Mouse (Mus musculus) spleen, postnatal 14 days (tissue): ENCODE results near the gene Pak1ip1.
"Not testable (repeated sequence)": the region's sequence is repeated elsewhere in the genome, so short reads cannot be mapped to it uniquely, and the experiment has no call there.

Experiments
- DNase-seq, 2 experiments: peaks; one replicate each; pipeline ENCODE4 v3.0.0; 2021 to 2022; ENCODE audit warnings: low spot score in 2 of 2

Gene Pak1ip1

DNA sequence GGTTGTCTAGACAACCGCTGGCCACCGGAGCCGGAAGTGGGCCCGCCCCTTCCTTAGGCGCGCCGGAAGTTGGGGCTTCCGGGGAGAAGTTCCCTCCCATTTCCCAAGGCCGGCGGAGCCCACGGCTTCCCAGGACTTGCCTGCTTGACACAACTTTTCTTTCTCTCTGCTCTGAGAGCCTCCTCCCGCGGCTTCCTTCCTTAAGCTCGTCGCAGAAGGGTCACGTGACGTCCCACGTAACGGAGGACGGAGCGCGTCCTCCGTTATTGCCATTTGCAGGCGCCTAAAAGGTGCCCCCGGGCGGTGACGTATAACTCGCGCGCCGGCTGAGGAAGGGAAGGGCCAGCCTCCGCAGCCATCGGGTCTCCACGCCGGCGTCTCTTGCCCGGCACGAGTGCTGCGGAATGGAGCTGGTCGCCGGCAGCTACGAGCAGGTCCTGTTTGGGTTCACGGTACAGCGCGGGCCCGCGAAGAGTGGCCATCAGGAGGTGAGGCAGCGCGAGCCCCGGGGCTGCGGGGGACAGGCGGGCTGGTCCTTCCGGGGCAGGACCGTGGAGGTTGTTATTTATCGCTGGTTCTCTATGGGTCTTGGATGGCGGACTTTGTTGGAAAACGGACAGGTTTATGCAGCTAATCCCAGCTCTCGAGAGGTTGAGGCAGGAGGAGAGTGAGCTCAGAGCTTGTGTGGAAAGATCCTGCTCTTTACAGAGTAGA is at the start of gene Pak1ip1:
Pak1ip1 (plus strand) TSS at position 98 of the 714 bp plus-strand sequence.
- peak; percentile 82 to 90 for DNase-seq

DNA sequence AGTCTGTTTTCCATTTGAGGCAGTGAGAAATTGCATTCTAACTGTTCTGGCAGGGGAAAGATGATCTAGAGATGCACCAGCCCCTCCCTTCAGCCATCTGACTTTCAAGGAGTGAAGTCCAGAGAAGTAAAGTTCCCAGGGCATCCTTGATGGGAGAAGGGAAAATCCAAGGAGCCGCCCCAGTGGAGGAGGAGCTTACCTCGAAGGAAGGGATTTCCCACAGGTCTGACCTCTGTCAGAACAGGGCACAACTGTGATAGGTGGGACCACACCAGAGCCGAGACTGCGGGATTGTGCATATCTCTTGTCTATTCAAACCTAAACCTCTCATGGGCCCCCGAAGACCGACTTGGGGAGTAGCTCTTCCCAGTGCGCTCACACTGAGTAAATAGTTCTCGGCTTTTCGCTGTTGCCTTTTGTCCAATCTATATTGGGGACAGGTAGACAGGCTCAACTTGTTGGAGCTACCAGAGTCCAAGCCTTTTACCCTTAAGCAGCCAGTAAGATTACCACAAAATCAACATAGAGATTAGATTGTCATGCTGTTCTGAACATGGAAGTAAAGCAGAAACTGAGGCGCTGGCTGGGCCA is 49.3 kb upstream of the Pak1ip1 start:
- no peak for DNase-seq

DNA sequence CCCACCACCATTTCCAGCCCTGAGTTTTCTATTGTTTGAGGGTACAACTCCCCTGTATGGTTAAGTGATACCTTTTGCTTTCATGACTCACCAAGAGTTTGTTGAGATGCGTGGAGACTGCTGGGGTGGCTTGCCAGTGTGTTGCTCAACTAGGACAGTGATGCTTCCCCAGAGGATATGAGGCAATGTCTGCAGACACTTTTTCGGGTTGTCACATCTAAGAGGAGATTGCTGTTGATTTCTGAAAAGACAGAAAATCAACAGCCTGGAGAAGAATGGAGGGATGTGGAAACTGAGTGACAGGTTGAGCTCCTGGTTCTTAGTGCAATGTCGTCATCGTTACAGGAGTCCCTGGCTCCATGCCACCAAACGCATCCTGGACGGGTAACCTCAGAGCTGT is 47.6 kb upstream of the Pak1ip1 start:
- no peak for DNase-seq

DNA sequence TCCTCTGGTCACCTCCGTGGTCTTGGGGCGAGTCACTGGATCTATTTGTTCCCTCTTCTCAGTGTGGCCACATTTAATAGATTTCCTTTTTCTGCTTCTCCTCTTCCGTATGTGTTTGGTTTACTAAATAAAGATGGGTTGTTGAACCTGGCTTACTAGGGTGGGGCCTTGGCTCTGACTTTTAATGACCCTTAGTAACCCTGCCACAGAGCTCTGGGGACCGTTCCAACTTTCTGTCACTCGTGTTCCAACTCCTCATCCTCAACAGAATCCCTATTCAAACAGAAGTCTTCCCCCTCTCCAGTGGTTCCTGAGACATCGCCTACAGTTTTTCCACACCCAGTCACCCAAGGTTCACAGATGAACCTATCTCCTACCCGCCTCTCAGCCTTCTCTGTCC is 45.0 kb upstream of the Pak1ip1 start:
- DNase-seq = no peak

DNA sequence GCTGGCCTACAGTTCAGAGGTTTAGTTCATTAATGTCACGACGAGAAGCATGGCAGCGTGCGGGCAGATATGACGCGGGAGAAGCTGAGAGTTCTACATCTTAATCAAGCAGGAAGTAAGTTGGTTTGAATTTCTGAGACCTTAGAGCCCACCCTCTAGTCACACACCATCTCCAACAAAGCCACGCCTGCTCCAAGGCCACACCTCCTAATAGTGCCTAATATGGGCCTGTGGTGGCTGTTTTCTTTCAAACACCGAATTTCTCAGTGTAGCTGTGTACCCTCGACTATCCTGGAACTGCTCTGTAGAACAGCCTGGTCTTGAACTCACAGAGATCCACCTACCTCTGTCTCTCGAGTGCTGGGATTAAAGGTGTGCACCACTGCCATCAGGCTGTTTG is 33.2 kb upstream of the Pak1ip1 start:
- DNase-seq = no peak

DNA sequence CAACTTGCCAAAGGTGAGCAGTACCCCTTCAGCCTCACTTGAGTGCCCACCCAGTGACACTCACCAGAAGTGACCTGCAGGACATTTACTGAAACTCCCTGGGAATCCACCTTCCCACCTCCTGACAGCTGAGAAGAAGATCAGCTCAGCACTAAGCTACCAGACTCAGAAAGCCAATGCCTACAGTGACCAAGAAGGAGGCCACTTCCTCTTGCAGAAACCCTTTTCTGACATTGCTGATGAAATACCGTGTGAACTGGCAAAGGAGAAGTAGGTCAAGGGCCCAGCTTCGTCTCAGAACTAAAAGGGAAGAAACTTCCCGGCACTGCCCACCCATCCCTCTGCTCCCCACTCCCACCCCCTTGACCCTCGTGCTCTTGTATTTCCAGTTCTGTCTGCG is 32.3 kb upstream of the Pak1ip1 start:
- no peak for DNase-seq

DNA sequence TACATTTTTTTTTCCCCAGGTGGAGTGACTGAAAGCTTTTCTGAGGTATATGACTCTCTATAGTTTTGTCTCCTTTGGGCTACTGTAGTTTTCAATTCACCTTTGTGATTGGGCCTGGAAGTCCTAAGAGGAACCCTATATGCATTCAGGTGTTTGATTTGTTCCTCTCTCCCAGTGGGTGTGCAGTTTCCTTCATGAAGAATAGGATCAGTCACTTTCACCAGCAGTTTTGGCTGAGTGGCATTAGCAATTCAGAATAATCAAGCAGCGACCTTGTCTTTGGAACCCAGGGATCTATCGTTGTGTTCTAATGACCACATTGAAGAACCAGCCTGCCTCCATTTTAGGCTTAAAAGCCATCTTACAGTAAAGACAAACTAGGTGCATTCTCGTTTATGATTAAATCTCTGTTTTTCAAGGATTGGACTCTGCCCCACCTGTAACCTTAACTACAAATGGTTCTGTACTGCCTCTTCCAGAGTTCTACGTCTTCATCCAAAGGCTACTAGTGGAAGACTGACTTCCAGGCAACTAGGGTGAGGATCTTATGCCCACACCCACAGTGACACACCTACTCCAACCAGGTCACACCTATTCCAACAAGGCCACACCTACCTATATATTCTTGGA is 30.9 kb upstream of the Pak1ip1 start:
- no peak for DNase-seq

DNA sequence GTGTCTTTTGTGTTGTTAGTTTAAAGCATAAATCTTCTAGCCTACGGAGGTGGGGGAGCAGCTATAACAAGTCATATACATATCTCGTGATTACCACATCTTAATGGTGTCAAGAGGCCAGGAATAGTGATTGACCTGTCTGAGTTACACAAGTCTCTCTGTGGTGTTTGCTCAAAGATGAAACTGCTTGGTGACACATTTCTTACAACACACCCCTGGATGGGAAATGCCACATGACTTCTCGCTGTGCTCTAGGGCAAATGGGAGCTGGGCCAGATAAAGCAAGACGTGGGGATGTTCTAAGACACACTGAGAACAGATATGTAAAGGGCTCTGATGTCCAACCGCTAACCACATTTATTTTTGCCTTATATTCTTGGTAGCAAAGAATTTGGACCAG is 29.6 kb upstream of the Pak1ip1 start:
- no peak for DNase-seq

DNA sequence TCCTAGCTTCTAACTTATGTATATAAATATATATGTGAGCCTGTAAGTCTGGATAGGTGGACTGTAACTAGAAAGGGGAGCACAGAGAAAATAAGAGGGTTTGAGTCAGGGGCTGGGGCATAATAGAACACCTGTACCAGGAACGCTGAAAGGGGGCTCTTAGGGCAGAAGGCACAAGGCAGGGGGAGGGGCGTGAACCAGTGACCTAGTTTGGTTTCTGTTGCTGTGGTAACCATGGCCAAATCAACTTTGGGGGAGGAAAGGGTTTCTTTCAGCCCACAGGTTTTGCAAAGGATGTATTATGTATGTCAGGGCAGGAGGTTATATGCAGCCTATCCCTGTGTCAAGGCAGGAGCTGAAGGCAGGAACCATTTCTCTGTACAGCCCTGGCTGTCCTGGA is 29.0 kb upstream of the Pak1ip1 start:
- DNase-seq = no peak

DNA sequence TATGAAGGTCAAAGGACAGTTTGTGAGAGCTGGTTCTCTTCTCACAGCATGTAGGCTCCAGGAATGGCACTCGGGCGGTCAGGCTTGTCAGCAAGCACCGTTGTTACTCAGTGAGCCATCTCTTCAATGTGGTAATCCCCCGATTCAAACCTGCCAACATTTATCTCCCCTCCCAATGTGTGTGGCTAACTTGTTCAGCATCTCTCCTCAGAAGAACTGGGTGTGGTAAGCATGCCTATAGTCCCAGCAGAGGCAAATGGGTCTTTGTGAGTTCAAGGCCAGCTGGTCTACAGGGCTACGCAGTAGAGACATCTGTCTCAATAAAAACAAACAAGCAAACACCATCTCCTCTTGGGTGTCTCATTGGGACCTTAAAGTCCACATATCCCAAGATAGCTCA is 27.8 kb upstream of the Pak1ip1 start:
- DNase-seq = no peak

DNA sequence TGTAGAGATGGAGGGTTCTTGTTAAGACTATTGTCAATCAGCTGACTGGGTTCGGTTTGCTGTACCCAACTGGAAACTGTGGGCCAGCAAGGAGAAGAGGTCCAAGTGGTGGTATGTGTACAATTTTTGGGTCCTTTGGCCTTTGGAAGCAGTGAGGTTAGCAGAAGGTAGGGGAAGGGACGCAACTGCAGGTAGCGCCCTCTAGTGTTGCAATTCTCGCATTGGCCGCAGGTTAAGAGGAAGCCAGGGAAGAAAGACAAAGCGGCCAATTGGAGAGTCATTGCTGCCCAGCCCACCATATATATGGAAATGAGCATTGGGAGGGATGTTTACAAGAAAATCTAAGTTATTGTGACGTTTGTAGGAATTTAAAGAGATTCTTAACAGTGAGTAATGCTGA is 23.2 kb upstream of the Pak1ip1 start:
- peak in 1 of 2 experiments; percentile 41 for DNase-seq

DNA sequence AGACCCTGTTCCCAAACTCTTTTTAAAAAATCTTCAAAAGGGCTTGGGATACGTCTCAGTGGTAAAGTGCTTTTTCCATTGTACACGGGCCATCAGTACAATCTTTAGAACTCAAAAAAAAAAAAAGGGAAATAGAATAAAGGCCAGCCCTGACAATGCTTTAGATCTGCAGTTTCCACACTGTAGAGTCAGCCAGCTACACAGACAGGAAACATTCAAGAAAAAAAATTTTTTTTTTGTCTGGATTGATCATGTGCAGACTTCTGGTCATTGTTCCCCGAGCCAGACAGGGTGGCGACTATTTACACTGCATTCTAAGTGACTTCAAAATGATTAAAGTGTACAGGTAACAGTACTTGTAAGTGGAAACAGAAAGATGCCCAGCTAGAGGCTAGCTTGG is 22.2 kb upstream of the Pak1ip1 start:
- no peak for DNase-seq

DNA sequence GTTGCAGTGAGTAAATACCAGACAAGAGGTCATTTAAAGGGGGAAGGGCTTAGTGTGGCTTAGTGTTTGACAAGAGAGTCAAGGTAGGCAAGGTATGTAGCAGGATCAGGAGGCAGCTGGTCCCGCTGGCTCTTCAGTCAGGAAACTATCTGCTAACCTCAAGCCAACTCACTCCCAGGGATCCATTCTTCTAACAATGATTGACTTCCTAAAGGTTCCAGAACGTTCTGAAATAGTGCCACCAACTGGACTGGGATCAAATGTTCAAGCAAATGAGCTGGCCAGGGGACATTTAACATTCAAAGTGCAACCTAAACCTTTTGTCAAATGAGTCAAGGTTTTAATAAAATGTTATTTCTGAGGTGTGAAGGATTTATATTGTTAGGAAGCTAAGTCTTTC is 21.5 kb upstream of the Pak1ip1 start:
- DNase-seq = no peak

DNA sequence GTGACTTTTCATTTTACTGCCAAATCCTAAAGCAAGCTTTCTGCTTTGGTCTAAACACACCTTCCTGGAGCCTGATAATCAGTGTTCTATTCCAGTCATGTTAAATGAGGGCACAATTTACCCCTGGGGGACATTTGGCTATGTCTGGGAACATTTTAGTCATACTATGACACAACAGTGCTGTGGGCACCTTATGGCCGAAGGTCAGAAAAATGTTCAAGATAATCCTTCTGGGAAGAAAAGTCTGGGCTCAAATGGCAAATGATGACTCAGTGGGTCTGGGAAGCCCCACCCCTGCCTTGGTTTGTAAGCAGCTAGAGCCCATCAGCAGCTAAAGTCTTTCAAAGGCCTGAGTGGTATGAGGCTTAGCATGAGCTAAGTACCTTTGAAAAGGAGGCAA is 18.1 kb upstream of the Pak1ip1 start:
- no peak for DNase-seq

DNA sequence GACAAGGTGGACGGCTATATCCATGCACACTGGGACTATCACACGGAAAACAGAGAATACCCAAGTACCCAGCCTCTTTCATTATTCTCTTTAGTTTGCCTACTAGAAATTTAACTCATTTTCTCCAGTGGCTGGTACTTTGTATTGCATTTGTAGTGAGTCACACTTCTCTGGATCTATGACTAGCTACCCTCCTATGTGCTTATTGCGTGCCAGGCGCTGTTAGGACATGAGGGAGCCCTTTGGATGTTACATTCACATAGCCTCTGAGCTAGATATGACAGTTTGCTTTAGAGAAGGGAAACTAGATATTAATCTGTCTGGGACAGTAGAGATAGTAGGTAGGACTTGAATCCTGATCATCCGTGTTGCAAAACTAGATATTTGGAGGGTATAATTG is 14.7 kb upstream of the Pak1ip1 start:
- DNase-seq = no peak

DNA sequence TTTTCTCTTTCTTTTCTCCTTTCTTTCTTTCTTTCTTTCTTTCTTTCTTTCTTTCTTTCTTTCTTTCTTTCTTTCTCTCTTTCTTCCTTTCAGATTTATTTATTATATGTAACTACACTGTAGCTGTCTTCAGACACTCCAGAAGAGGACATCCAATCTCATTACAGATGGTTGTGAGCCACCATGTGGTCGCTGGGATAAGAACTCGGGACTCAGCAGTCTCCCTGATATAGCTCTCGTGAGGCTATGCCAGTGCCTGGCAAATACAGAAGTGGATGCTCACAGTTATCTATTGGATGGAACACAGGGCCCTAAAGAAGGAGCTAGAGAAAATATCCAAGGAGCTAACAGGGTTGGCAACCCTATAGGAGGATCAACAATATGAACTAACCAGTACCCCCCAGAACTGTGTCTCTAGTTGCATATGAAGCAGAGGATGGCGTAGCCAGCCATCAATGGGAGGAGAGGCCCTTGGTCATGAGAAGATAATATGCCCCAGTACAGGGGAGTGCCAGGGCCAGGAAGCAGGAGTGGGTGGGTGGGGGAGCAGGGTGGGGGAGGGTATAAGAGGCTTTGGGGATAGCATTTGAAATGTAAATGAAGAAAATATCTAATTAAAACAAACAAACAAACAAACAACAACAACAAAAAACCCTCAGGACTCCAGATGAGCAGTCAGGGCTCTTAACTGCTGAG is 13.1 kb upstream of the Pak1ip1 start:
- DNase-seq = peak in 1 of 2 experiments; percentile 6

DNA sequence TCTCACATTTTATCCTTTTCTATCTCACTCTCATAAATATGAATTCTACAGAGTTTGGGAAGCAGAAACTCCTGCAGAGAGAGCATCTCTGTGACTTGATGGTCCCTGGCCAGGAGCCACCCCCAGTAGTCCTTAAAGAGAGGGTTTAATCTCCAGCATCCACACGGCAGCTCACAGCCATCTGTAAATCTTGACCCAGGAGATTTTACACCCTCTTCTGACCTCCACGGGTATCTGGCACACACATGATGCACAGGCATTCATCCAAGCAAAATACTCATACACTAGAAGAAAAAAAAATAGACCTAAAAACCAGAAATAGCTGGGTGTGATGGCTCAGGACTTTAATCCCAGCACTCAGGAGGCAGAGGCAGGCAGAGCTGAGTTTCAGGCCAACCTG is 12.4 kb upstream of the Pak1ip1 start:
- no peak for DNase-seq

DNA sequence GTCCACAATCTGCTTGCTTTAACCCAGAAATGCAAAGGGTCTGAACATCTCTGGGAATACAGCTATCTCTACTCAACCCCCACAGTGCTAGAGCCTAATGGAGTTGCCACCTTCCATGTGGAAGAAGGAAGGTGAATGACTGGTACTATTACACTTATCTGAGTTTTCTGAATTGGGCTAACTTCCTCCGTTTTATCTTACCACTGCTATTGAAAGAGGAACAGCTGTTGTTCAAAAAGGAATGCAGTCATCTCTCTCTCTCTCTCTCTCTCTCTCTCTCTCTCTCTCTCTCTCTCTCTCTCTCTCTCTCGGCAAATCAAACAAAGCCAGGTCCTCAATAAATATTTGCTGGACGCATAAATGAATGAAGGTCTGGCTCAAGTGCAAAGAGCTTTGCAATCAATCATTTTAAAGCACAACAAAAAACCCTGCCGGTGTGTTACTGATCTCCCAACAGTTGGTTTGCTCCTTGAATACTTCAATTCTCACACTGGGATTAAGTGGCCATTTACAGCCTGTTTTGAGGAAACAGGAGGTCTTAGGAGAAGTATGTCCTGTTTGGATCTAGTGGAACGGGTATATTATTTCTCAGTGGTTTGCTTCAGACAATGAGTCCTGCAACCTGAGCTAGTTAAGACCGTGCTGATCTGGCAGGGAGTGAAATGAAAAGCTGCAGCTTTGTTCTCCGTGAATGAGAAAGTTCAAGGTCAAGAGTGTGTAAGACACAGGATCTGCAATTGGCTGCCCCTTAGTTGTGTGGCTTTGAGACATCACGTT is 6.1 kb upstream of the Pak1ip1 start:
- DNase-seq = no peak

DNA sequence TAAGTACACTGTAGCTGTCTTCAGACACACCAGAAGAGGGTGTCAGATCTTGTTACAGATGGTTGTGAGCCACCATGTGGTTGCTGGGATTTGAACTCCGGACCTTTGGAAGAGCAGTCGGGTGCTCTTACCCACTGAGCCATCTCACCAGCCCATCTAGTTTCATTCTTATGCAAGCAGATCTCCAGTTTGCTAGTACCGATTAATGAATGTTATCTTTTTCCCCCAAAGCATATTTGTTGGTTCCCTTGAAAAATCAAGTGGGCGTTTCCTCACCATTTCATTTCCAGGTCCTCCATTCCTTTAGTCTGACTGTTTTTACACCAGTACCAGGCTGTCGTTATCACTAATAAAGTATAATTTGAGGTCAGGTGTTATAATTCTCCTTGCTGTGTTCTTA is 2.3 kb upstream of the Pak1ip1 start:
- DNase-seq = not testable (repeated sequence)

DNA sequence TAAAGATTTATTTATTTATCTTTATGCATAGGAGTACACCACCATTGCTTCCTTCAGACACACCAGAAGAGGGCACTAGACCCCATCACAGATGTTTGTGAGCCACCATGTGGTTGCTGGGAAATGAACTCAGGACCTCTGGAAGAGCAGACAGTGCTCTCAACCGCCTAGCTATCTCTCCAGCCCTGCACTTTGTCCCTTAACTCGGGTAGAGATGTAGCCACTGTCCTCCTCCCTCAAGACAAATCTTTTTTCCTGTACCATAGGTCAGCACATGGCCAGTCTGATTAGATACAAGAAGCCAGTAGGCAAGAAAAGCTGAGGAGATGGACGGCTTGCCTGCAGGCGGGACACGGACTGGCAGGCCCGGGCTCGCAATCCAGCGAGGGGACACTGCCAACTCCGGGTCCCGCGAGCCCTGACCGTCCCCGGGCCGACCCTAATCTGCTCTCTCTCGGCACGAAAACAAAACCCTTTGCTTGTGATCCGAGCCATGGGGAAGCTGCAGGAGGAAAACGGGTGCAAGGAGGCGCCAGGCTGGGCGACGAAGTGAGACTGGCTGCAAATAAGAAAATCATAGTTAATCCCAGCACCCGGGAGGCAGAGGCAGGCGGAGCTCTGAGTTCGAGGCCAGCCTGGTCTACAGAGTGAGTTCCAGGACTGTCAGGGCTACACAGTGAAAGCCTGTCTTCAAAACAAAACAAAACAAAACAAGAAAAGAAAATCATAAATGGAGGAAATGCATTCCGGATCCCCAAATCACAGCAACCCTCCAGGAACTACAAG is 490 bp upstream of the Pak1ip1 start:
- DNase-seq = peak in 1 of 2 experiments; percentile 12

DNA sequence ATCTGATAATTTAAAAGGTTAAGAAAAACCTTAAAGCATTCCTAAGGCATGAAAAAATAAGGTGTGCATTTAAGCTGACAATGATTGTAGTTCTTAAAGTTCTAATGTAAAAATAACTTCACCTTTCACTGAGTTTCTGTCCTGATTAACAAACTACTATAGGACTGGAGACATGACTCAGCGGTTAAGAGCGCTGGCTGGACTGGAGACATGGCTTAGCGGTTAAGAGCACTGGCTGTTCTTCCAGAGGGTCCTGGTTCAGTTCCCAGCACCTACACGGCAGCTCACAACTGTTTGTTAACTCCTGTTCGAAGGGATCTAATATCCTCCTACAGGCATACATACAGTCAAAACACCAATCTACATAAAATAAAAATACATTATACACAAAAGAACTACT is 1.2 kb downstream of the Pak1ip1 start:
- DNase-seq = no peak
